Mouse (Mus musculus) limb, embryonic 13.5 days (tissue): ENCODE data around the gene Sned1. TPM values are rescaled to one million over a fixed set of nuclear protein-coding genes. Genes with fewer than 3 reads are reported as not detected.
A peak's percentile ranks its signal among the peaks of the same experiment; 100 is the strongest.
"Not testable (repeated sequence)": the region's sequence is repeated elsewhere in the genome, so short reads cannot be mapped to it uniquely, and the experiment has no call there.

Source experiments
- ATAC-seq: fragments of 200-750 bp; cut with Nextera tagmentation; 2 replicates; pipeline ENCODE4 v1.8.0; 2017; ENCODE audit warnings: low read depth, moderate number of reproducible peaks, moderate TSS enrichment; ENCODE audit not compliant: low FRiP score
- H3K27ac ChIP-seq: fragments of 300-500 bp; sonication (generic); 2 replicates; pipeline ENCODE4 v1.5.1; 2015; ENCODE audit warnings: inconsistent platforms, mild to moderate bottlenecking, moderate library complexity
- H3K27me3 ChIP-seq: fragments of 300-500 bp; sonication (generic); 2 replicates; pipeline ENCODE4 v1.6.1; 2015; ENCODE audit warnings: mild to moderate bottlenecking, inconsistent platforms
- H3K36me3 ChIP-seq: fragments of 300-500 bp; sonication (generic); 2 replicates; pipeline ENCODE4 v1.6.1; 2015; ENCODE audit warnings: inconsistent platforms, mild to moderate bottlenecking, moderate library complexity
- H3K4me1 ChIP-seq: fragments of 300-500 bp; sonication (generic); 2 replicates; pipeline ENCODE4 v1.6.1; 2015; ENCODE audit warnings: inconsistent platforms
- H3K4me2 ChIP-seq: fragments of 300-500 bp; sonication (generic); replicated peaks from 2 replicates; pipeline ENCODE4 v1.6.1; 2015; ENCODE audit warnings: inconsistent platforms, mild to moderate bottlenecking, moderate library complexity
- H3K4me3 ChIP-seq: fragments of 300-500 bp; sonication (generic); 2 replicates; pipeline ENCODE4 v1.5.1; 2015; ENCODE audit warnings: moderate library complexity, mild to moderate bottlenecking, inconsistent platforms
- H3K9ac ChIP-seq: fragments of 300-500 bp; sonication (generic); 2 replicates; pipeline ENCODE4 v1.6.1; 2015; ENCODE audit warnings: mild to moderate bottlenecking, inconsistent platforms
- H3K9me3 ChIP-seq: fragments of 300-500 bp; sonication (generic); 2 replicates; pipeline ENCODE4 v1.6.1; 2016; ENCODE audit warnings: inconsistent platforms
- WGBS: fragments of 180-500 bp; shearing (Covaris S2); methylation state at CpG from one replicate; pipeline ENCODE4 v1.1.7; 2015; 5-methylcytosine and 5-hydroxymethylcytosine counted together
- polyA plus RNA-seq: library from polyadenylated mRNA; unstranded; fragments of >200 nt; fragmentation: Nextera tagmentation; extraction: Ambion mirVana; gene quantifications from 2 replicates; pipeline ENCODE4 v1.2.1, GENCODE M21; 2015

Gene Sned1
- polyA plus RNA-seq, result 32.1 and 47.5 TPM in 2 replicates

DNA sequence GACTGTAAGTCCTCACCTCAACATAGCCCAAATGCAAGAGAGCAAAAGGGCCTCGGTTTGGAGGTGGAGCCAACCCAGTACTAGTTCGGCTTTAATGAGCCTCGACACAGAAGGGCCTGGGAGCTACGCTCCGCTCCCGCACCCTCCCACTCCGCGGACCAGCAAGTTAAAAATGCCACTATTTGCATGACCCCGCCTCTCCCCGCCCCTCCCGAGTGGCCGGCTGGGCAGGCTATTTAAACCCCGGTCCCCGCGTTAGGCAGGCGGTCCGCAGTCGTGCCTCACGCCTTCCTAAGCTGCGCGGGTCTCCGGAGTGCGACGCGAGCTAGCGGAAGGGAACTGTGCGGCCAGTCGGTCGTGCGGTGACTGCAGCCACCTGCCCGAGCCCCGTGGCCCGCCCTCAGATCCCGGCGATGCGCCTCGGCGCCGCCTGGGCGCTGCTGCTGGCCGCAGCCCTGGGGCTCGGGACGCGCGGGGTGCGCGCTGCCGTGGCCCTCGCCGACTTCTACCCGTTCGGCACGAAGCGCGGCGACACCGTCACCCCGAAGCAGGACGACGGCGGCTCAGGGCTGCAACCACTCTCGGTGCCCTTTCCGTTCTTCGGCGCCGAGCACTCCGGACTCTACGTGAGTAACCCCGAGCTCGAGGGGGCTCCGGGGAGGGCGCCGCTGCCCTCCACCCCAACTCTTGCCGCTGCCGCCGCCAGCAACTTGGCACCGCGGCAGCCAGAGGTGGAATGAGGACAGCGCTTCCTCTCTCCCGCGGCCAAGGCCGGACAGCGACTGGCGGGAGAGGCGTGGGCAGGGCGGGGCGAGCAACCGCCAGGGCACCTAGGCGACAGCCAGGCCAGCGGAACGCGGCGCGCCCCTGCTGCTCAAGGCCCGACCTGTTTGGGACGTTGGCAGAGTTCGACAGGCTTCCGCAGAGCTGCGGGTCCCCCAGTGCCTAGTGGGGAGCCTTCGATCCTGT is at the start of gene Sned1:
Sned1 (plus strand) TSS at position 266 of the 969 bp plus-strand sequence.
- H3K9ac ChIP-seq, result peak within 1 kb of the TSS; percentile 90
- H3K36me3 ChIP-seq, result peaks cover 11% of the 10 kb centered on the region
- WGBS, result under 1% methylated on average over 89 of the region's 100 CpGs
- H3K27ac ChIP-seq, result peak within 1 kb of the TSS; percentile 70
- H3K9me3 ChIP-seq, result no peaks in the 10 kb centered on the region
- H3K4me3 ChIP-seq, result peak within 1 kb of the TSS; percentile 71
- peaks cover 81% of the 10 kb centered on the region for H3K4me1 ChIP-seq
- peaks cover 12% of the 10 kb centered on the region for H3K27me3 ChIP-seq
- peak; percentile 94 for ATAC-seq
- peak within 1 kb of the TSS; percentile 97 for H3K4me2 ChIP-seq

DNA sequence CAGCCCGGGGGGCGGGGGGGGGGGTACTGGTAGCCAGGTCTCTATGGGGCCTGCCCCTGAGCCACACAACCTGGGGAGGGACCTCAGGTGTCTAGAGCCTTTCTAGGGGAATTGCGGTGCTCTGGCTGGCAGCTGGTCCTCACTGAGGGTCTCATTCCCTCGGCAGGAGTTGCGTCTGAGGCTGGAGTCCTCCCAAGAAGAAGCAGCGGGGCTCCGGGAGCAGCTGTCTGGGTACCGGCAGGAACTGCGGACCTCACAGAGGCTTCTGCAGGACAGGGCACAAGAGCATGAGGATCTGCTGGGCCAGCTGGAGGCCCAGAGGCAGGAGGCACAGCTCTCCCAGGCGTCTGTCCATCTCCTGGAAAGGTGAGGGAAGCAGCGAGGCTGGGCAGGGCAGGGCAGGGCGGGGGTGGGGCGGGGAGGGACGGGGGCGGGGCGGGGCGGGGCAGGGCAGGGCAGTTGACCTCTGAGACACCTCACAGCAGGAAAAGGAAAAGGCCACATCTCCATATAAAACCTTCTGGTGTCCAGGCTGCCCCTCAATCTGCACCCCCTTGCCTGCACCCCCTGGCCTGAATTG is 44.8 kb upstream of the Sned1 start:
- H3K9me3 ChIP-seq, result no peaks in the 10 kb centered on the region; the same call in 1 of the 2 replicates
- WGBS, result 2% methylated on average over 13 of the region's 17 CpGs
- no peak overlapping the region for H3K4me3 ChIP-seq
- no peak overlapping the region for H3K27ac ChIP-seq
- H3K27me3 ChIP-seq, result peaks cover 17% of the 10 kb centered on the region
- no peak for ATAC-seq
- no peaks in the 10 kb centered on the region for H3K36me3 ChIP-seq
- peak overlapping the region; percentile 28; the same call in 1 of the 2 replicates for H3K4me2 ChIP-seq
- peaks cover 16% of the 10 kb centered on the region; the same call in 1 of the 2 replicates for H3K4me1 ChIP-seq
- peak overlapping the region; percentile 43; the same call in 1 of the 2 replicates for H3K9ac ChIP-seq

- ATAC-seq, result no peak
- H3K27me3 ChIP-seq, result peaks cover 8% of the 10 kb centered on the region
- H3K4me3 ChIP-seq, result no peak overlapping the region
- no peak overlapping the region for H3K9ac ChIP-seq
- WGBS, result 93% methylated on average over 3 of the region's 3 CpGs
- no peak overlapping the region for H3K27ac ChIP-seq
- no peaks in the 10 kb centered on the region; the same call in 1 of the 2 replicates for H3K9me3 ChIP-seq
- H3K4me1 ChIP-seq, result 0 out of 2 replicates have a peak, but pooled peaks cover 6% of the 10 kb centered on the region
- H3K36me3 ChIP-seq, result no peaks in the 10 kb centered on the region
- no peak overlapping the region for H3K4me2 ChIP-seq
These were observed 40.7 kb upstream of the Sned1 start for GRCm38 (mm10) chr1:93194961-93195360.

- H3K4me3 ChIP-seq, ATAC-seq, H3K9me3 ChIP-seq, H3K9ac ChIP-seq, H3K36me3 ChIP-seq, H3K27me3 ChIP-seq, H3K4me2 ChIP-seq, H3K4me1 ChIP-seq, H3K27ac ChIP-seq: not testable (repeated sequence)
- 80% methylated on average over 2 of the region's 2 CpGs for WGBS
These were observed 38.2 kb upstream of the Sned1 start for GRCm38 (mm10) chr1:93197454-93197853.

DNA sequence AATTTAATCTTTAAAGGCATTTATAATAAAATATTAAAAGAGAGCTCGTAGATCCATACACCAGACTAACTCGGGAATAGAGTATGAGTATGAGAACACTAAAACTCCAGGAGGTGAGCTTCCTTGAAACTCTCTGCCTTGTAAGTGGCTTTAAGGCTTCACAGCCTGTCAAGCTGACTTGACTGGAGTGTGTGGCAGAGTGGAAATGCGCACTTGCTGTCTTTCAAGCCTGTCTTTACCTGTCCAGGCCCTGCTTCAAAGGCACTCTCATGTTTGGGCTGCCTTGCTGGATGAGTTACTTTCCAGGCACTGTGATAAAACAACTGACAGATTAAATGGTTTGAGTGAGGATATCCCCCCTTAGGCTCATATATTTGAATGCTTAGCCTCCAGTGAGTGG is 37.7 kb upstream of the Sned1 start:
- WGBS, result 71% methylated on average over 3 of the region's 3 CpGs
- Histone ChIP-seq H3K27me3 (no peaks in the 10 kb centered on the region), H3K9ac (no peak overlapping the region), H3K9me3 (no peaks in the 10 kb centered on the region; the same call in 1 of the 2 replicates), H3K4me2 (no peak overlapping the region), H3K4me3 (no peak overlapping the region), H3K4me1 (no peaks in the 10 kb centered on the region), H3K27ac (no peak overlapping the region), H3K36me3 (no peaks in the 10 kb centered on the region)
- no peak for ATAC-seq

DNA sequence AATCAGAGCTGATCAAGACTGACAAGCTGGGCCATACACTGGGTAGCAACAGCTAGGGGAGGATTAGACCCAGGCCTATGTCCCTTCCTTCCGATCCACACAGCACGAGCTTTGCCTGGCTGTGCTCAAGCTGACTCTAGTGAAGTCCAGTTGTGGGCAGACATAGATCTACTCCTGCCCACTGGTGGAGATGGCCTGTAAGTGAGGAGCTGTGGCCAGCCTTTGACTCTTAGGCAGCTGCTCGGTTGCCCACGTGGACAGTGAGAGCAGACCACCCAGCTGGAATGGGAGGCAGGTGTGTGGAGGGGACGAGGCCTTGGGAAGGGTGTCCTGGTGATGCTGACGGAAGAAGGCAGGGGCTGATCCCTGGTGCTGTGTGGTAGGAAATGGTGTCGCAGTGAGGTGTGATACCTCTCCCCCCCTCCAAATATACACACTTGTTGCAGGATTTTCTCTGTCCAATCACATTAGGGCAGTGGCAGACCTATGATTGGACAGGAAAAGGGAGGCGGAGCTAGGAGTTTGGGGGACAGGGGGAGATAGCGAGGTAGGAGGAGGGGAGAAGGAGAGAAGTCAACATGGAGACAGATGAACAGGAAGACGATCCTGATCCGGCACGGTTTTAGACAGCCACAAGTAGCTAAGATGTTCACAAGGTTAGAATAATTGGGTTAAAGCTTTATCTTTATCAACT is 29.2 kb upstream of the Sned1 start:
- Histone ChIP-seq H3K4me2 (no peak overlapping the region), H3K4me3 (no peak overlapping the region), H3K36me3 (no peaks in the 10 kb centered on the region), H3K9me3 (no peaks in the 10 kb centered on the region), H3K27ac (no peak overlapping the region), H3K4me1 (peaks cover 52% of the 10 kb centered on the region), H3K9ac (no peak overlapping the region), H3K27me3 (no peaks in the 10 kb centered on the region)
- no peak for ATAC-seq
- WGBS, result 59% methylated on average over 12 of the region's 12 CpGs

- H3K36me3 ChIP-seq, result no peaks in the 10 kb centered on the region
- no peak overlapping the region for H3K9ac ChIP-seq
- H3K4me2 ChIP-seq, result no peak overlapping the region
- H3K27me3 ChIP-seq, result no peaks in the 10 kb centered on the region
- WGBS, result 88% methylated on average over 4 of the region's 4 CpGs
- no peak for ATAC-seq
- H3K9me3 ChIP-seq, result no peaks in the 10 kb centered on the region
- H3K27ac ChIP-seq, result 0 out of 2 replicates have a peak overlapping the region, but pooled peaks have one; percentile 39
- peaks cover 64% of the 10 kb centered on the region for H3K4me1 ChIP-seq
- no peak overlapping the region for H3K4me3 ChIP-seq
These were observed 28.0 kb upstream of the Sned1 start for GRCm38 (mm10) chr1:93207536-93208064.

DNA sequence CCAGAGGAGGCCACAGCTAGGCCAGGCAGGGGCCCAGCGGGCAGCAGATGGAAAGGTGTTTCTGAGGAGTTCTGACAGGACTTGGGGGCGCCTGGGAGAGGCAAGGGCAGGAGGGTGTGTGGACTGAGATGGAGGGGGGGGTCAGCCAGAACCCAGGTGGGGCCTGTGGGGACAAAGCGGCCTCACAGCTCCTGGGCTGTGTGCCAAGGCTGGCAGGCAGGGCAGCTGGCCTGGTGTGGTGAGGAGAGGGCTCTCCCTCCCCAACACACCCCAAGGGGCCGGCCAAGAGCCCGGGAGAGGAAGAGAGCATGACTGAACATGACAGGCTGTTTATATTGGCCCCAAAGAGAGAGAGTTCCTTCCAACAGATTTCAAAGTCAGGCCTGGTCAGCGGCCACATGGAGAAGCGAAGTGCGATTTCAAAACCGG is 25.4 kb upstream of the Sned1 start:
- no peak overlapping the region for H3K4me2 ChIP-seq
- WGBS, result 18% methylated on average over 9 of the region's 9 CpGs
- H3K4me1 ChIP-seq, result peaks cover 90% of the 10 kb centered on the region

DNA sequence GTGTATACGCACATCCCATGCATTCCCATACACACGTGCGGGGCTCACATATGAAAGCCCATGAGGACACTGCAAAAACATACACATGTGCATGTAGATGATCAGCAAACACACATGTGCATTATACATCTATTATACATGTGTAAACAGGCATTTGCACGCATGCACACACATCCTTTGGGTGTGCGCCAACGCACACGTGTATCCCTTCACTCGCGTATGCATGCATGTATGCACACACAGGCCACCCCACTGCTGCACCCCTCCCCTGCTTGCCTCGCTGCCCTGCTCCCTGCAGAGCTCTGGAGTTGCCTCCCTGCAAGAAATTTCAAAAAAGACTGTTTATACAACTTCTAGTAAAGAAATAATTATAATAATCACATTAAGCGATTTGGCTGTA is 24.6 kb upstream of the Sned1 start:
- H3K27me3 ChIP-seq, result no peaks in the 10 kb centered on the region
- 0 out of 2 replicates have a peak overlapping the region, but pooled peaks have one; percentile 19 for H3K9ac ChIP-seq
- no peaks in the 10 kb centered on the region for H3K9me3 ChIP-seq
- no peak overlapping the region for H3K4me2 ChIP-seq
- no peaks in the 10 kb centered on the region for H3K36me3 ChIP-seq
- WGBS, result 78% methylated on average over 11 of the region's 11 CpGs
- peak overlapping the region; percentile 87 for H3K27ac ChIP-seq
- no peak for ATAC-seq
- no peak overlapping the region for H3K4me3 ChIP-seq
- peaks cover 95% of the 10 kb centered on the region for H3K4me1 ChIP-seq

More for the DNA sequence above, 25.4 kb upstream of the Sned1 start:
- Histone ChIP-seq H3K4me3 (no peak overlapping the region), H3K9ac (peak overlapping the region; percentile 2; the same call in 1 of the 2 replicates), H3K27ac (peak overlapping the region; percentile 87), H3K36me3 (no peaks in the 10 kb centered on the region), H3K9me3 (no peaks in the 10 kb centered on the region), H3K27me3 (no peaks in the 10 kb centered on the region)
- ATAC-seq, result peak; percentile 68

DNA sequence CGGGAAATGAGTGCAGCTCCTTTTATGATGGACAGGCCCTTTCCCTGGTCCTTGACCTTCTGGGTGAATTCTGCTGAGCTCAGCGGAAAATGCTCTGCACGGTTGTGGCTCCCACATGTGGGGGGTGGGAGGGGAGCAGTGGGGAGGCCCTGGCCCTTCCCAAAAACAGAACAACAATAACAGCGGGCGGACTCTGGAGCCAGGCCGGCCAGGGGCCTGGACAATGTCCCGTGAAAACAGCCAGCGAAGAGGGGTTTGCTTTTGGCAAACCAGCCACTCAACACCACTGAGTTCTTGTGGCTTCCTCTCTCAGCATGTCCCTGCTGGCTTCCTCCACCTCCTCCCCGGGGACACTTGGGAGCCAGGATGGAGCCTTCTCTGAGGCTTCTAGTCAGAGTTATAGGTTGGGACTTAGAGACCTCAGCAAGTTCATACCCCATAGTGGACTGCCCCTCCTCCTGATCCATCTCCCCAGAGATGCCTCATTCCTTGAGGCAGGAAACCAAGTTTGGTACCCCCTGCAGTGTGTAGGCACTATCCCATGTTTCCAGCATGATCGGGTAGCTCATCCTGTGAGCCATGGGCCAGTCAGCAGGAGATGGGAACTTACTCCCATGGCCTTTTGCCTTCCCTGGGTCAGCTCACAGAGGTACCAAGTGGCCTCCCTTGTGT is 24.0 kb upstream of the Sned1 start:
- no peak overlapping the region for H3K4me3 ChIP-seq
- H3K4me2 ChIP-seq, result no peak overlapping the region
- 0 out of 2 replicates have a peak overlapping the region, but pooled peaks have one; percentile 19 for H3K9ac ChIP-seq
- H3K27me3 ChIP-seq, result no peaks in the 10 kb centered on the region
- peak overlapping the region; percentile 87; the same call in 1 of the 2 replicates for H3K27ac ChIP-seq
- WGBS, result 42% methylated on average over 10 of the region's 10 CpGs
- peaks cover 95% of the 10 kb centered on the region for H3K4me1 ChIP-seq
- no peak for ATAC-seq
- H3K9me3 ChIP-seq, result no peaks in the 10 kb centered on the region
- no peaks in the 10 kb centered on the region for H3K36me3 ChIP-seq

DNA sequence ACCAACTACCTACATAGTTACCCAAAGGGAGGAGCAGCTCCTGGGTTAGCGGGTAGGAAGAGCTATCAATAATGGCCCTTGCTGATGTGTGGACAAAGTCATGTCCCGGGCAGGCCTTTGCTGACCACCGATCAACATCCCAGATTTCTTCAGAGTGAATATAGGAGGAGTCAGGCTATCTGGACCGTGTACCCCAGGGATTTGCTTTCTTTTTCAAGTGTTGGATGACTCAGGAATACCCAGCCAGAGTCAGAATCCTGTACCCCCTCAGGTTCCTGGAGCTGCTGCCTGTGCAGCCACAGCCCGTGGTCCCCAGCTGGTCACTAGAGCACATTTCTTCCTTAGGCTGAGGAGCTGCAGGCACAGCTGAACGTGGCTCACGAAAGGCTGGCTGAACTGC is 23.2 kb upstream of the Sned1 start:
- no peaks in the 10 kb centered on the region for H3K36me3 ChIP-seq
- no peak overlapping the region for H3K4me2 ChIP-seq
- ATAC-seq, result no peak
- no peaks in the 10 kb centered on the region for H3K9me3 ChIP-seq
- H3K4me3 ChIP-seq, result no peak overlapping the region
- peak overlapping the region; percentile 11; the same call in 1 of the 2 replicates for H3K27ac ChIP-seq
- H3K9ac ChIP-seq, result no peak overlapping the region
- H3K4me1 ChIP-seq, result peaks cover 96% of the 10 kb centered on the region
- no peaks in the 10 kb centered on the region for H3K27me3 ChIP-seq
- 82% methylated on average over 7 of the region's 7 CpGs for WGBS
